Mouse (Mus musculus): Measurements from ENCODE around the gene Slc8a2. TPM values are rescaled to one million over a fixed set of nuclear protein-coding genes. Genes with fewer than 3 reads are reported as not detected.

The Slc8a2 gene
- total and polyA plus RNA-seq, 3 experiments = 0.04 to 0.10 TPM; not detected in 1

DNA sequence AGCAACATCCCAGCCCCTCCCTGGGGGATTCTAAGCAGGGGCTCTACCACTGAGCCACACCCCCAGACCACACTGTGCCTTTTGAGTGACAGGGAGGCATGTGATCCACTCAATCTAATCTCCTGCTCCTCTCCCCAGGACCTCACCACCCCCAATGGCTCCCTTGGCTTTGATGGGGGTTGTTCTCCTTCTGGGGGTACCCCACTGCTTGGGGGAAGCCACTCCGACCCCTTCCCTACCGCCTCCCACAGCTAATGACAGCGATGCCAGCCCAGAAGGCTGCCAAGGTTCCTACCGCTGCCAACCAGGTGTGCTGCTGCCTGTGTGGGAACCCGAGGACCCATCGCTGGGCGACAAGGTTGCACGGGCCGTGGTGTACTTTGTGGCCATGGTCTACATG, 4.1 kb downstream of the Slc8a2 start:
- H3K9ac ChIP-seq (ENCODE audit: insufficient read depth, low read depth) = no peak overlapping the region
- H3K9me3 ChIP-seq (replicated peaks; ENCODE audit: low read length) = no peaks in the 10 kb centered on the region
- no peaks in the 10 kb centered on the region for H3K79me2 ChIP-seq (replicated peaks; ENCODE audit: control insufficient read depth, extremely low read depth, insufficient read depth, poor library complexity, severe bottlenecking)
- peaks cover 21 to 54% of the 10 kb centered on the region in 2 experiments for H3K4me1 ChIP-seq (ENCODE audit: control insufficient read depth in 1 of 2, insufficient read depth in 2 of 2)
- H3K4me3 ChIP-seq (replicated peaks in 1 of 3; ENCODE audit: low read depth in 2 of 3, low read length in 2 of 3, poor library complexity in 1 of 3) = no peak overlapping the region
- no peak overlapping the region for H3K4me2 ChIP-seq (ENCODE audit: insufficient read depth, low read depth, poor library complexity, severe bottlenecking)
- no peak overlapping the region for H3K27ac ChIP-seq (ENCODE audit: insufficient read depth, low read depth)
- H3K27me3 ChIP-seq (replicated peaks) = peaks cover 8% of the 10 kb centered on the region
- in situ Hi-C loops (cut with MboI; ENCODE audit: low pct_ligation_motif_present, low pct_unique_long_range_greater_than_20kb, low sequenced_read_pairs) = loop anchor here (10.0 kb wide), 1 partner anchor 149 kb away; no protein-coding TSS in a partner anchor
- TF ChIP-seq EP300 (IDR thresholded peaks at IDR 0.05; ENCODE audit: low read length) (no peak), MEF2A (IDR thresholded peaks at IDR 0.05; ENCODE audit: borderline replicate concordance, low read depth, low read length) (no peak)
- DNase-seq (ENCODE audit: extremely low read depth) = no peak
- dilution Hi-C loops (cut with MboI; ENCODE audit: extremely low pct_ligation_motif_present, extremely low pct_unique_long_range_greater_than_20kb, low sequenced_read_pairs) = no loop called here
- peaks cover 0 to 9% of the 10 kb centered on the region in 2 experiments for H3K36me3 ChIP-seq (replicated peaks in 1 of 2; ENCODE audit: control insufficient read depth in 1 of 2, insufficient read depth in 1 of 2, low read length in 1 of 2)

DNA sequence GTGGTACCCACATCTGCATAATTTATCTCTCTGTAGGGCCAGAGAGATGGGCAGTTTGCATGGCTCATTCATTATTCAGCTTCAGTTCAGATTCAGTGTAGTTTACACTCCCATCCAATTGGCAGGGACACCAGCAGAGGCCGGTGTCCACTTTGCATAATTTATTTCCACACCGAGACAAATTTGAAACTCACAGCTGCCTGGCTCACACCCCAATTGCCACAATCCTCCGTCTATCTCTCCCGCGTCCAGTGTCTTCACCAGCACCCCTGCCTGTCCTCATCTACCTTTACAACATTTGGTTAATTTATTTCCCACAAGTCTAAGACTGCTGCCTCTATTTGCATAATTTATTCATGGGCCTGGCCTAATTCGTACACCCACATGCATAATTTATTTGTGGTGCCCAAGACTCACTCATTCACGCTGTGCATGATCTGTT, 5.3 kb downstream of the Slc8a2 start:
- H3K4me2 ChIP-seq (ENCODE audit: insufficient read depth, low read depth, poor library complexity, severe bottlenecking) = peak overlapping the region; percentile 68
- dilution Hi-C loops (cut with MboI; ENCODE audit: extremely low pct_ligation_motif_present, extremely low pct_unique_long_range_greater_than_20kb, low sequenced_read_pairs) = no loop called here
- TF ChIP-seq ZC3H11A (IDR thresholded peaks at IDR 0.05; ENCODE audit: low read depth, low read length) = no peak
- no peak for TF ChIP-seq ZKSCAN1 (IDR thresholded peaks at IDR 0.05; ENCODE audit: borderline replicate concordance, low read depth, low read length)
- TF ChIP-seq KAT2A (IDR thresholded peaks at IDR 0.05; ENCODE audit: insufficient replicate concordance, low read length) = no peak
- H3K9me3 ChIP-seq (replicated peaks; ENCODE audit: low read length) = peaks cover 4% of the 10 kb centered on the region
- H3K27me3 ChIP-seq (replicated peaks) = peaks cover 14% of the 10 kb centered on the region
- no peaks in the 10 kb centered on the region for H3K79me2 ChIP-seq (replicated peaks; ENCODE audit: control insufficient read depth, extremely low read depth, insufficient read depth, poor library complexity, severe bottlenecking)
- in situ Hi-C loops (cut with MboI; ENCODE audit: low pct_ligation_motif_present, low pct_unique_long_range_greater_than_20kb, low sequenced_read_pairs) = loop anchor here (10.0 kb wide), 1 partner anchor 150 kb away; no protein-coding TSS in a partner anchor
- H3K4me3 ChIP-seq (replicated peaks in 1 of 3; ENCODE audit: low read depth in 2 of 3, low read length in 2 of 3, poor library complexity in 1 of 3) = no peak overlapping the region
- H3K27ac ChIP-seq (ENCODE audit: insufficient read depth, low read depth) = no peak overlapping the region
- H3K9ac ChIP-seq (ENCODE audit: insufficient read depth, low read depth) = no peak overlapping the region
- H3K36me3 ChIP-seq (replicated peaks in 1 of 2; ENCODE audit: control insufficient read depth in 1 of 2, insufficient read depth in 1 of 2, low read length in 1 of 2) = no peaks in the 10 kb centered on the region
- peaks cover 21 to 54% of the 10 kb centered on the region in 2 experiments for H3K4me1 ChIP-seq (ENCODE audit: control insufficient read depth in 1 of 2, insufficient read depth in 2 of 2)
- DNase-seq (ENCODE audit: extremely low read depth) = peak; percentile 62

DNA sequence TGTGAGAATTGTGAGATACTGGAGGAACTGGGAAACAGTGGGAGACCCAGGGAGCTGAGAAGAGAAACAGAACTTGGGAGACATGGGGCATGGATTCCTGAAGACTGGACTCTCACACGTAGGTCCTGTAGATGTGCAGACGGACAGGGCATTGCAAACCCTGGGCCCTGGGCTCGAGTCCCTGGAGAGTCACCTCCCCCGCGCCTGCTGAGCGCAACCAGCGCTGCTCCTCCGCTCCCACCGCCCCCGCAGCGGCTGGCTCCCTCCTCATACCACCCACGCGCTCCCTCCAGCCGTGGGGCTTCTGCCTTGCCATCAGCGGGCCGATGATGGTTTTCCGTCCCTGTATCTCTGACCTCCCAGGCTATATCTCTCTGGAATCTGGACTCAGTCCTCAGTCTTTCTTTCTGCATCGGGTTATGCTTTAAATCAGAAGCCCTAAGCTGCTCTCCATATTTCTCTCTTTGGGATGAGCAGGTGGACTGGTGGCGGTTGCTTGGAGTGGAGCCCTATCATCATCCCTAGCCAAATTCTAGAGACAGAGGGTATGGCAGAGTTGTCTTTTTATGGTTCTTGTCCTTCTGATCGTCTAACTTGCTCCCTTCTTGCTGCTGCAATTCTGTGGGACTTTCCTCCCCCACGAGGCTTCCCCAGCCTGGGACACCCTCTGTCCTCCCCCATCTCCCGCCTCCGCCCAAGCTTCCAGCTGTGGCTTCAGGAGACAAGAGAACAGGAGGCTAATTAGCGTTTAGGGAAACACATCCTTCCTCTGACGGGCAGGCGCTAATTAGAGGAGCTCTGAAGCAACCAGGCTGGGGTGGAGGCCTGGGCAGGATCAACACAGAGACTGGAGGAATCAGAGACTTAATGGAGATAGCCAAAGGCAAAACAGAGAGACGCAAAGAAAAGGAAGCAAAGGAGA, 17.1 kb downstream of the Slc8a2 start:
- no peaks in the 10 kb centered on the region; a peak in 1 of 4 replicates for H3K4me1 ChIP-seq (ENCODE audit: control insufficient read depth in 1 of 2, insufficient read depth in 2 of 2)
- H3K79me2 ChIP-seq (replicated peaks; ENCODE audit: control insufficient read depth, extremely low read depth, insufficient read depth, poor library complexity, severe bottlenecking) = no peaks in the 10 kb centered on the region
- in situ Hi-C loops (cut with MboI; ENCODE audit: low pct_ligation_motif_present, low pct_unique_long_range_greater_than_20kb, low sequenced_read_pairs) = no loop called here
- H3K36me3 ChIP-seq (replicated peaks in 1 of 2; ENCODE audit: control insufficient read depth in 1 of 2, insufficient read depth in 1 of 2, low read length in 1 of 2) = no peaks in the 10 kb centered on the region
- TF ChIP-seq USF1 (IDR thresholded peaks at IDR 0.05; ENCODE audit: low read depth, low read length) (no peak), ZC3H11A (IDR thresholded peaks at IDR 0.05; ENCODE audit: low read depth, low read length) (no peak), MEF2A (IDR thresholded peaks at IDR 0.05; ENCODE audit: borderline replicate concordance, low read depth, low read length) (no peak), MAZ (IDR thresholded peaks at IDR 0.05; ENCODE audit: low read depth, low read length) (no peak), GABPA (IDR thresholded peaks at IDR 0.05; ENCODE audit: insufficient replicate concordance, low read depth, low read length) (no peak), KAT2A (IDR thresholded peaks at IDR 0.05; ENCODE audit: insufficient replicate concordance, low read length) (no peak), RCOR1 (conservative IDR thresholded peaks at IDR 0.05; ENCODE audit: low read depth, low read length) (no peak), IRF4 (IDR thresholded peaks at IDR 0.05; ENCODE audit: low read depth, low read length) (no peak), SMC3 (IDR thresholded peaks at IDR 0.05; ENCODE audit: low read depth, low read length) (no peak), ETS1 (conservative IDR thresholded peaks at IDR 0.05; ENCODE audit: low read depth, low read length) (no peak), JUN (IDR thresholded peaks at IDR 0.05; ENCODE audit: insufficient read depth, low read depth, low read length) (no peak), TBP (conservative IDR thresholded peaks at IDR 0.05; ENCODE audit: low read depth, low read length) (no peak), ZKSCAN1 (IDR thresholded peaks at IDR 0.05; ENCODE audit: borderline replicate concordance, low read depth, low read length) (no peak), JUND (conservative IDR thresholded peaks at IDR 0.05; ENCODE audit: low read depth, low read length) (no peak), NRF1 (IDR thresholded peaks at IDR 0.05; ENCODE audit: low read depth, low read length) (no peak), POLR2A (IDR thresholded peaks at IDR 0.05; ENCODE audit: low read depth, low read length) (no peak), SIN3A (IDR thresholded peaks at IDR 0.05; ENCODE audit: low read length) (no peak), NELFE (IDR thresholded peaks at IDR 0.05; ENCODE audit: low read depth, low read length) (no peak), UBTF (IDR thresholded peaks at IDR 0.05; ENCODE audit: low read depth, low read length) (no peak), MYC (IDR thresholded peaks at IDR 0.05; ENCODE audit: low read depth, low read length) (no peak)
- H3K27me3 ChIP-seq (replicated peaks) = peaks cover 38% of the 10 kb centered on the region
- dilution Hi-C loops (cut with MboI; ENCODE audit: extremely low pct_ligation_motif_present, extremely low pct_unique_long_range_greater_than_20kb, low sequenced_read_pairs) = no loop called here
- no peak for DNase-seq (ENCODE audit: extremely low read depth)
- no peak overlapping the region for H3K4me2 ChIP-seq (ENCODE audit: insufficient read depth, low read depth, poor library complexity, severe bottlenecking)
- H3K9me3 ChIP-seq (replicated peaks; ENCODE audit: low read length) = no peaks in the 10 kb centered on the region
- H3K4me3 ChIP-seq (replicated peaks in 1 of 3; ENCODE audit: low read depth in 2 of 3, low read length in 2 of 3, poor library complexity in 1 of 3) = no peak overlapping the region
- no peak overlapping the region for H3K9ac ChIP-seq (ENCODE audit: insufficient read depth, low read depth)
- no peak overlapping the region for H3K27ac ChIP-seq (ENCODE audit: insufficient read depth, low read depth)

Measured in CH12.LX (cell line).